Mouse (Mus musculus) spleen, postnatal 10 days (tissue): ENCODE data around the gene A930018P22Rik.

Experiments
- DNase-seq, 2 experiments: peaks; one replicate each; pipeline ENCODE4 v3.0.0; 2021 to 2022; ENCODE audit warnings: low spot score in 2 of 2

Gene A930018P22Rik

GRCm38 (mm10) chr2:104119097-104119496 lies 3.5 kb upstream of the A930018P22Rik start:
- no peak for DNase-seq

GRCm38 (mm10) chr2:104120312-104120711 lies 2.3 kb upstream of the A930018P22Rik start:
- peak in 1 of 2 experiments; percentile 28 for DNase-seq

GRCm38 (mm10) chr2:104121681-104122504 lies 676 bp upstream of the A930018P22Rik start:
- DNase-seq, result peak; percentile 54 to 69

DNA sequence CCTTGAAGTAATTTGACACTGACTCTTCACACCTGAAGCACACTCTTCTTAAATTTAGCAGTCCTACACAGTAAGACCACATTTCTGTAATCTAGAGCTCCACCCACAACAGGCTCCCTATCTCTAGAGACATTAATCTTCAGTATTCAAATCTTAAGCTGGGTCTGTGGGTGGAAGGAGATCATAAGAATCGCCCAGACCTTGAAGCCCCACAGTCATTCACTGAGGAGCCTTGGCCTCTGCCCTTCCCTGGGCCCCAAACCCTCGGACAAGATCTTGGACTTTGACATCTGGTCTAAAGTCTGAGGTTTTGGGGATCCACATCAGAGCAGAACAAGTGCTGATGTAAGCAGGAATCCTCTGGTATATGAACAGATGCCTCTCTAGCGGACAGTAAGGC lies 971 bp downstream of the A930018P22Rik start:
- peak in 1 of 2 experiments; percentile 58 for DNase-seq

DNA sequence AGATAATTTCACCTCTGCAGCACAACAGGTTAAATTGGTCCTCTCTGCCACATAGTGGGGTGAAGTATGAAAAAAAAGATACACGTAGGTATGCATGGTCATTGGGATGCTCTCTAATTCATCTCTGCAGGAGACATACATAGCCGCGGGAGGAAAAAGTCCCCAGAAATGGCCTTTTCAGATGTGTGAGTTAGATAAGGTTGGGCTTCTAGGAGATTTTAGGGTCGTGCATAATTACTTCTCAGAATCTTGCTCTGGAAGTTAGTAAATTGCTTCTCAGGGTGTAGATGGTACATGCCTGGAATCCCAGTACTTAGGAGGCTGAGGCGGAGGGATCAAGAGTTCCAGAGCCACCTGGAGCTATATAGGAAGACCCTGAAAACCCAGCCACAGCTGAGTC lies 1.5 kb downstream of the A930018P22Rik start:
- DNase-seq, result no peak

- no peak for DNase-seq
Measured at GRCm38 (mm10) chr2:104128803-104129531, 6.4 kb downstream of the A930018P22Rik start.

DNA sequence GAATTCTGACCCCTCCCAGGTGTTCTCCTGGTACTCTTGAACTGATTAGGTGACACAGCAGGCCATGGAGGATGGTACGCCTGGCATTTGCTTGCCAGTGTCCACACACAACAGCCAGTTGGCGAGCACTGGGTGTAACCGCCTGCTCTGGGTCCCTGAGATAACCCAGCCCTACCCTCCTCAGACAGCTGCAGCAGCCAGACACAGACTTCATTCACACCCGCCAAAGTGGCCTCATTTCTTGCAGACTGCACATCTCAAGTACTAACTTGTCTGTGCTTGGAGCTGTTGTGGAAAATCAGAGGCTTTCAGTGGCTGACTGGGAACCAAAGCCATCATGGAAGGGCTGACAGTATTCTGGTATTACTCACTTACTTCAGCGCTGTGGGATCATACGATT lies 7.6 kb downstream of the A930018P22Rik start:
- DNase-seq, result peak; percentile 60 to 83

GRCm38 (mm10) chr2:104130969-104131368 lies 8.4 kb downstream of the A930018P22Rik start:
- peak; percentile 87 to 92 for DNase-seq

DNA sequence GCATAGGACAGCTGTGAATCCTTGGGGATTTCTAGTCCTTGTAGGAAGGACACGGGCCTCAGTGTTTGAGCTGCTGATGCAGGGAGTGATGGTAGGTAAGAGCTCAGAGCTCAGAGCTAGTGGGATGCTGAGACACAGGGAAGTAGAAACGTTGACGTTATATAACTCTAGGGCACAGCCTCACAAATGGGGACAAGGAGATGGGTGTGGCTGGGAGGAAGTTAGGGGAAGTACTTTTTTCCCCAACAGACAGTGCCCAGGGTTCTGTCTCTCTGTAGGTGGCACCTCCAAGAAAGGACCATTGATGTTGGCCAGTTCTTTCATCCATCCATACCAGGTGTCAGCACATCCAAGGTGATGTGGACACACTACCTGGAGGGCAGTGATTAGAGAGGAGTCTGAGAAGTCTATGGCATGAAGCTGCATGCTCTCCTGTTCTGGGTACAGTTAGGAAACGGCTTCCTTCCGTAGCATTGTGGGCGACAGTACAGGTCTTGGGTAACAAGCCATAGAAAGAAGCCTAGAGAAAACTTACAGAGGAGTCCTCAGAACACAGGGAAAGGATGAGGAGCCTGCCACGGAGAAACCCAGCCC lies 9.8 kb downstream of the A930018P22Rik start:
- no peak for DNase-seq

DNA sequence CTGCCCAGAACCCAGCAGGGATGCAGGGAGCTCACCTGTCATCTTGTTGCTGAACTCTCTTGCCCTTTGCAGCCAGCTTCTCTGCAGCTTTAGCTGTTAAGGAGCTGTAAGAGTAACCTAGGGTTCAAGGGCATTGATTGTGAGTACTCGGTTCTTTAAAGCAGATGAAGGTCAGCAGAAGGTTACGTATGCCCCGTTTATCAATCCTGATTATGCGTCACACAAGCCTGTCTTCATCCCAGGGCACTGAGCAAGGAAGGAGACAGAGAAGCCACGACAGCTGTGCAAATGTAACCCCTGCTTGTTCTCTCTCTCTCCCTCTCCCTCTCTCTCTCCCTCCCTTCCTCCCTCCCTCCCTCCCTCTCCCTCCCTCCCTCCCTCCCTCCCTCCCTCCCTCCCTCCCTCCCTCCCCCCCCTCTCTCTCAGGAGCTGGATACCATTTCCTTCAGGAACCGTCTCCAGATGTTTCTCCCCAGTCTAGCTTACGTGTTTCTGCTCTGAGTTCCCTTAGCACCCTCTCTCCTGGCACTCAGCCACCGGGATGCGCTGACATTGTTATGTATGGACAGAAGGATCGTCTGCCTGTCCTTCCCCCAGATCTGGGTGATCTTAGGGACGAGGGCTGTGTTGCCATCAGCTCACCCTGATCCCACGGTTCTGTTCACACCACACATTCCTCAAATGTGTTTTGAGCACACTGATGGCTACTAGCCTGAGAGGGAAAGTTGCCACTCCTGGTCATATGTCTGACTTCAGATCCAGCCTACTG lies 10.7 kb downstream of the A930018P22Rik start:
- no peak for DNase-seq

DNA sequence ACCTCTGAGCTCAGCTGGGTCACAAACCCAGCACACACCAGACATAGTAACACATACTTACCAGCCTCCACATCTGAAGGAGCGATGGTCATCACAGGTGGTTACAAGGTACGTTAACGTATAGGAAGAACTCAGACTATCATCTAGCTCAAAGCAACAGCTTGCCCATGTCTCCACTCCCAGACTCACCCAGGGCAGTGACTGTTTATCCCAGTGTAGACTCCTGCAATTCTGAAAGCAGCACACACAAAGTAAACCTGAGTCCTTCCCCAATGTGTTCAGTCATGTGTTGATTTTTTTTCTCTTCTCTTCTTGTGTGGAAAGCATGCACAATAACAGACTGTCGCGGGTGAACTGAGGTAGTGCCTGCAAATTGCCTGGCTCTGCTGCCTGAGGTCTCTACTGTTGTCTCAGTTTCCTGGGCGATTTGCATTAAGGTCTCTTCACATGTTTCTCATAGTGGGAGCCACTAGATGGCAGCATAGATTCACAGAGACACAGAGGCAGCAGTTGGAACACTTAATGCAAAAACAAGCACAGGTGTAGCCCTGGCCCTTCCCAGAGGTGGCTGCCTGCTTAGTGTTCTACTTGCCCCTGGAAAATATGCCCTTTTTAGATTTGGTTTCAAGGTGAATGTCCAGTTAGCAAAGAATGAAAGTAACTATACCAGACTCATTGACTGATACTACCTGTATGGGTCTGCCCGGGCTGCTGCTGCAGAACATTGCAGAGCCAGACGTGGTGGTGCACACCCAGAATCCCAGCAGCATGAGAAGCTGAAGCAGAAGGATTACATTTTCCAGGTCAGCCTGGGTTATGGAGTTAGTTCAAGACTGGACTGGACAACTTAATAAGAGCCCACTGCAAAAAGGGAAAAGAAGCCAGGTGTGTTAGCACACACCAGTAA lies 11.8 kb downstream of the A930018P22Rik start:
- DNase-seq, result peak; percentile 53 to 65

GRCm38 (mm10) chr2:104135920-104136319 lies 13.4 kb downstream of the A930018P22Rik start:
- no peak for DNase-seq

DNA sequence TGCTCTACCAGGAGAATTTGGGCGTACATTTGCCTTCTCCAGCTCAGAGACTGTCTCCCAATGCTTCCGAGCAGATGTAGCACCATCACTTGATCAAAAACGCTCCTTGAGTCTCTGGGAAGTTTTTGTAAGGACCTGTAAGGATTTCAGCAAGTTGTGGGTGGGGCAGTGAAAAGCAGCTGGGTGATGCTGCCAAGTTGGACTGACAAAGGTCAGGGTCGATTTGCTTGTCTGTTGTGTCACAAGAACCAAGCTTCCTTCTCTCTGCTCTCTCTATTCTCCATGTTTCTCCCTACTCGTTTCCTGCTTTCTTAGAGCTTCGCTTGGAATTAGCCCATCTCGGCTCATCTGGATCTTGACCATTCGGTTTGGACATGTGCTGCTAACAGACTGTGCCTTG lies 19.6 kb downstream of the A930018P22Rik start:
- no peak for DNase-seq

- no peak for DNase-seq
Measured at GRCm38 (mm10) chr2:104144004-104144403, 21.4 kb downstream of the A930018P22Rik start.

DNA sequence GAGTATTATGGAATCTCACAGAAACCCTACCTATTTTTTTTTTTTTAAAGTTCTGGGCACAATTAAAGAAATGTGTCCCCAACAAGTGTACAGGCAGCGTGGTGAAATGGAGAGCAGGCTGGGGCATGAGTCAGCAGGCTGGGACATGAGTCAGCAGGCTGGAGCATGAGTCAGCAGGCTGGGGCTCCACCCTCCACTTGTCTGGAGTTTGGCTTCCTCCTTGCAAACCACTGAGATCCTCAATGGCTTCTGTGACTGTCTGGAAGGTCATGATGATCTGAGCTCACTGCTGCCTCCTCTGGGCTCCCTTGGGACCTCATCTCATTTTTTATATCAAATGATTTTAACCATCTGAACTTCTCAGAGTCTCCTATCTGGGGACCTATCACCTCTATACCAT lies 23.4 kb downstream of the A930018P22Rik start:
- DNase-seq, result peak; percentile 54 to 76

GRCm38 (mm10) chr2:104147910-104148561 lies 25.5 kb downstream of the A930018P22Rik start:
- DNase-seq, result no peak

DNA sequence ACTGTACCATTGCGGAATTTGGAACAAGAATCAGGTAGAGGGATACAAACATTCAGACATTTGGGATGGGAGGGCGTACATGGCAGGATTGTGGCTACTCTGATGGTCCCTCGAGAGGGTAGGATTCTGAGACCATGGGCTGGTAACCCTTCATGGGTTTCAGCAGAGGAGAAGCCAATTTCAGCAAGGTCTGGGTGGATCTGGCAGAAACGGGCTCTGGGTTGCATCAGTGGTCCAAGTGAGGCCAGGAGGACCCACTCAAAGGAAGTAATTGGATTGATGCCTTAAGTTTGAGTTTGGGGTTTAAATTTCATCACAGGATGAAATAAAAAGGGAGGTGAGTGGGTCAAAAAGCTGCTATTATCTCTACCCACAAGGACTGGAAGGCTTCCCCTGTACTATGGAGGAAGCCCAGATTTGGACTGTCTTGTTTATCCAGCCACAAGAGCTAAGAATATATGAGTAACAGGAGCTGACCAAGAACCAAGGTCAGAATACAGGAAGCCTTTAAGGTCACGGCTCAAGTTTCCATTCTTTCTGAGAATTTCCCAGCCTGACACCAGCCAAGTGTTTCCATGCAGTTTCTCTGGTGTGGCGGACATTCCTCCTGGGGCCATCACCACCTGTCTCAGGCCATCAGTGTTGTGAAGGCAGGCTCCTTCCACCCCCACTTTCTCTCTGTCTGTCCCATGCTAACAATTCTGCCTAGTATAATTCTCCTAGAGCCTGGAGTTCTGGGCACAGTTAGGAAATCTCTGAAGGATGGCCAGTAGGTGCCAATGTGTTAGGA lies 28.2 kb downstream of the A930018P22Rik start:
- DNase-seq, result no peak

- no peak for DNase-seq
Measured at GRCm38 (mm10) chr2:104153345-104153744, 30.8 kb downstream of the A930018P22Rik start.

DNA sequence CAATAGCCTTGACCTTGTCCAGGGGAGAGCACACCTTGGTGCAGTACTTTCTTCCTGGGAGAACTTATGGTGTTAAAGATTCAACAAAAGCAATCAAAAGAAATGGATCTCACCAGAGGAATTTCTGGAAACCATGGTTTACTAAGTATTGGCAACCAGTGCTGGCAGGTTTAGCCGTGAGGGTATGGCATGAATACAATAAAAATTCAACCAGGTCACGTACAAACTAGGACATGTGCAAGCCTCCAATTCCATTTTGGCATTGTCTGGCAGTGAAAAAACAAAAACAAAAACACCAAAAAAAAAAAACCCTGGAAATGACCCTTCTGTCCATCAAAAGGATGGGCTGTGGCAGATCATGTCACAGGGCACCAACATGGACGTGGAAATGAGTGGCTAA lies 31.3 kb downstream of the A930018P22Rik start:
- DNase-seq, result no peak
